Mouse (Mus musculus) ovary, postnatal 14 days (tissue): Measurements from ENCODE around the gene Polr1d.

ENCODE experiments used
- DNase-seq: peaks from one replicate; pipeline ENCODE4 v3.0.0; 2022; ENCODE audit warnings: low spot score

The Polr1d gene

GRCm38 (mm10) chr5:147076799-147077165 is at the start of gene Polr1d:
Gene Polr1d, plus strand, starts transcription at chr5:147077050.
- no peak for DNase-seq

GRCm38 (mm10) chr5:147031281-147031680 is 45.6 kb upstream of the Polr1d start:
- DNase-seq, result no peak

GRCm38 (mm10) chr5:147033155-147033554 is 43.7 kb upstream of the Polr1d start:
- no peak for DNase-seq

- no peak for DNase-seq
Measured at GRCm38 (mm10) chr5:147034283-147034682, 42.6 kb upstream of the Polr1d start.

GRCm38 (mm10) chr5:147035301-147035700 is 41.5 kb upstream of the Polr1d start:
- DNase-seq, result no peak

GRCm38 (mm10) chr5:147036028-147036427 is 40.8 kb upstream of the Polr1d start:
- DNase-seq, result no peak

- no peak for DNase-seq
Measured at GRCm38 (mm10) chr5:147036661-147037060, 40.2 kb upstream of the Polr1d start.

GRCm38 (mm10) chr5:147037601-147038000 is 39.2 kb upstream of the Polr1d start:
- DNase-seq, result no peak

GRCm38 (mm10) chr5:147039394-147039793 is 37.5 kb upstream of the Polr1d start:
- no peak for DNase-seq

- DNase-seq, result no peak
Measured at GRCm38 (mm10) chr5:147041965-147042937, 34.6 kb upstream of the Polr1d start.

- no peak for DNase-seq
Measured at GRCm38 (mm10) chr5:147043240-147043844, 33.5 kb upstream of the Polr1d start.

GRCm38 (mm10) chr5:147045311-147045710 is 31.5 kb upstream of the Polr1d start:
- no peak for DNase-seq

GRCm38 (mm10) chr5:147045929-147046328 is 30.9 kb upstream of the Polr1d start:
- no peak for DNase-seq

- DNase-seq, result no peak
Measured at GRCm38 (mm10) chr5:147049544-147050209, 27.2 kb upstream of the Polr1d start.

GRCm38 (mm10) chr5:147050816-147051499 is 25.9 kb upstream of the Polr1d start:
- DNase-seq, result no peak

- DNase-seq, result no peak
Measured at GRCm38 (mm10) chr5:147051500-147052308, 25.1 kb upstream of the Polr1d start.

- DNase-seq, result no peak
Measured at GRCm38 (mm10) chr5:147052309-147052558, 24.6 kb upstream of the Polr1d start.

GRCm38 (mm10) chr5:147053071-147053470 is 23.8 kb upstream of the Polr1d start:
- no peak for DNase-seq

GRCm38 (mm10) chr5:147053481-147053880 is 23.4 kb upstream of the Polr1d start:
- no peak for DNase-seq

- DNase-seq, result no peak
Measured at GRCm38 (mm10) chr5:147054328-147054727, 22.5 kb upstream of the Polr1d start.

GRCm38 (mm10) chr5:147054747-147055270 is 22.0 kb upstream of the Polr1d start:
- no peak for DNase-seq
